ENCODE assay signal across 24 mouse cellular contexts in the genomic region with DNA sequence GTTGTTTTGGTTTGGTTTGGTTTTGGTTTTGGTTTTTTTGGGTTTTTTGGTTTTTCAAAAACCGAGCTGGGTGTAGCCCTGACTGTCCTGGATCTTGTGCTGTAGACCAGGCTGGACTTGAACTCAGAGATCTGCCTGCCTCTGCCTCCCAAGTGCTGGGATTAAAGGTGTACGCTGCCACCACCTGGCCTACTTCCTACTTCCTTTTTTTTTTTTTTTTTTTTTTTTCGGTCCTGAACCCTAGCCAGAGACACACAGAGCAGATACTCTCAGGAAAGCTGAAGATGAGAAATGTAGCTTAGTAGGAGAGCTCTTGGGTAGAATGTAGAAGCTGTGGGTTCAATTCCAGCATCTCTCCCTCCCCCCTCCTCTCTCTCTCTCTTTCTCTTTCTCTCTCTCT. TPM values are rescaled to one million over a fixed set of nuclear protein-coding genes. Genes with fewer than 3 reads are reported as not detected.
DNase-seq lines count a peak whose midpoint lies in the region; ATAC-seq and TF ChIP-seq lines count a peak whose summit lies in the region.
"Had no signal": no experiment of that assay in that cellular context is flagged by ENCODE, and none has a peak within 500 bp of the region (broad histone marks: within the 10 kb centered on the region; RNA-seq: fewer than 3 reads in every experiment).

No protein-coding gene starts in this region.

- ATAC-seq in midbrain, postnatal 0 days (ENCODE audit: low FRiP score): no peak
- ATAC-seq: activated CD4-positive, CD25-positive, alpha-beta regulatory T cell, adult 4 months; CD4-positive, CD25-positive, alpha-beta regulatory T cell, adult 4 months; Patski had no signal

- dilution Hi-C loops in CH12.LX (cut with MboI; ENCODE audit: extremely low pct_ligation_motif_present, extremely low pct_unique_long_range_greater_than_20kb, low sequenced_read_pairs): no loop called here

- in situ Hi-C loops in CH12.LX (cut with MboI; ENCODE audit: low pct_ligation_motif_present, low pct_unique_long_range_greater_than_20kb, low sequenced_read_pairs): no loop called here
- in situ Hi-C loops in ES-E14 (cut with MboI; ENCODE audit: low sequenced_read_pairs in 2 of 2, unreplicated experiment in 2 of 2): no loop called here

- no peak overlapping the region for H3K4me2 ChIP-seq in CH12.LX (ENCODE audit: insufficient read depth, low read depth, poor library complexity, severe bottlenecking)
- no peak overlapping the region for H3K4me2 ChIP-seq in midbrain, postnatal 0 days (ENCODE audit: low read depth, low read length, poor library complexity, severe bottlenecking)

- H3K79me2 ChIP-seq in CH12.LX (replicated peaks; ENCODE audit: control insufficient read depth, extremely low read depth, insufficient read depth, poor library complexity, severe bottlenecking) (no peaks in the 10 kb centered on the region), MEL (ENCODE audit: control insufficient read depth, insufficient read depth, low read length, poor library complexity) (no peaks in the 10 kb centered on the region)

- 87% methylated on average over 3 of the region's 3 CpGs for WGBS in midbrain, postnatal 0 days

- TF ChIP-seq CTCF in CH12.LX (conservative IDR thresholded peaks at IDR 0.05 in 1 of 2, IDR thresholded peaks at IDR 0.05 in 1 of 2; ENCODE audit: low read depth in 2 of 2, low read length in 2 of 2): no peak
- no peak for TF ChIP-seq CTCF in MEL (IDR thresholded peaks at IDR 0.05 in 2 of 3, conservative IDR thresholded peaks at IDR 0.05 in 1 of 3; ENCODE audit: control insufficient read depth in 1 of 3, insufficient read depth in 1 of 3, low read depth in 2 of 3, low read length in 3 of 3, poor library complexity in 1 of 3, severe bottlenecking in 1 of 3)
- TF ChIP-seq CTCF in midbrain, postnatal 0 days (IDR thresholded peaks at IDR 0.05): no peak

- H3K27ac ChIP-seq in CH12.LX (ENCODE audit: insufficient read depth, low read depth): no peak overlapping the region
- H3K27ac ChIP-seq in ES-E14 (ENCODE audit: insufficient read depth, low read depth, low read length, poor library complexity, severe bottlenecking): no peak overlapping the region
- no peak overlapping the region for H3K27ac ChIP-seq in MEL (ENCODE audit: control insufficient read depth, low read depth, low read length)
- H3K27ac ChIP-seq in midbrain, postnatal 0 days (ENCODE audit: low read depth, low read length): no peak overlapping the region

- intact Hi-C loops in gastrocnemius, postnatal 14 days (cut with DNase I; ENCODE audit: low total_unique reads): no loop called here

- TF ChIP-seq EP300 in CH12.LX (IDR thresholded peaks at IDR 0.05; ENCODE audit: low read length) (no peak), MEL (IDR thresholded peaks at IDR 0.05; ENCODE audit: low read depth in 1 of 2, low read length in 2 of 2) (no peak)

- no peak overlapping the region for H3K9ac ChIP-seq in CH12.LX (ENCODE audit: insufficient read depth, low read depth)
- H3K9ac ChIP-seq in ES-E14 (ENCODE audit: insufficient read depth, low read depth, low read length, poor library complexity, severe bottlenecking): no peak overlapping the region
- H3K9ac ChIP-seq in MEL (ENCODE audit: control insufficient read depth, low read depth, low read length, poor library complexity, severe bottlenecking): no peak overlapping the region
- H3K9ac ChIP-seq in midbrain, postnatal 0 days (replicated peaks; ENCODE audit: low read length, poor library complexity, severe bottlenecking): no peak overlapping the region

- H3K4me1 ChIP-seq in CH12.LX (ENCODE audit: control insufficient read depth in 1 of 2, insufficient read depth in 2 of 2) (peaks cover 4 to 7% of the 10 kb centered on the region in 2 experiments; a peak in 3 of 4 replicates), ES-E14 (ENCODE audit: control insufficient read depth in 2 of 2, insufficient read depth in 2 of 2, low read length in 2 of 2, poor library complexity in 1 of 2) (peaks cover 0 to 7% of the 10 kb centered on the region in 2 experiments; a peak in 1 of 4 replicates), MEL (ENCODE audit: control insufficient read depth in 1 of 2, insufficient read depth in 2 of 2, low read length in 2 of 2) (no peaks in the 10 kb centered on the region)
- H3K4me1 ChIP-seq in midbrain, postnatal 0 days (ENCODE audit: insufficient read depth, low read length): no peaks in the 10 kb centered on the region

- DNase-seq in CH12.LX (ENCODE audit: extremely low read depth): no peak
- DNase-seq in ES-E14 (ENCODE audit: low read depth, low spot score): no peak
- no peak for DNase-seq in MEL (ENCODE audit: low read depth, low spot score)
- no peak for DNase-seq in midbrain, postnatal 0 days (ENCODE audit: low spot score)
- no peak for DNase-seq in embryo, embryonic 9.5 days (ENCODE audit: extremely low spot score)
- no peak for DNase-seq in gastrocnemius, postnatal 14 days
- DNase-seq: adrenal gland, adult 2 months; adrenal gland, adult 8-10 months; adrenal gland, postnatal 10 days; adrenal gland, postnatal 14 days; adrenal gland, postnatal 25 days; adrenal gland, postnatal 36 days; B cell, adult 2 months; cerebellum, adult 11 months; cerebellum, adult 11-12 months; cerebellum, adult 18-20 months; cerebellum, adult 2 months; cerebellum, adult 8-10 months; cerebellum, adult 9-10 months had no signal

- peaks cover 3% of the 10 kb centered on the region for H3K9me3 ChIP-seq in CH12.LX (replicated peaks; ENCODE audit: low read length)
- H3K9me3 ChIP-seq in ES-E14 (ENCODE audit: control insufficient read depth, insufficient read depth, low read depth, low read length): no peaks in the 10 kb centered on the region
- H3K9me3 ChIP-seq in MEL (replicated peaks; ENCODE audit: insufficient read depth, low read length): no peaks in the 10 kb centered on the region
- no peaks in the 10 kb centered on the region for H3K9me3 ChIP-seq in midbrain, postnatal 0 days (ENCODE audit: low read length)
- H3K9me3 ChIP-seq: G1E had no signal

- TF ChIP-seq RAD21 in CH12.LX (IDR thresholded peaks at IDR 0.05; ENCODE audit: low read depth, low read length): no peak
- no peak for TF ChIP-seq RAD21 in MEL (IDR thresholded peaks at IDR 0.05; ENCODE audit: low read depth, low read length)

- H3K36me3 ChIP-seq in CH12.LX (replicated peaks in 1 of 2; ENCODE audit: control insufficient read depth in 1 of 2, insufficient read depth in 1 of 2, low read length in 1 of 2): no peaks in the 10 kb centered on the region
- no peaks in the 10 kb centered on the region for H3K36me3 ChIP-seq in ES-E14 (ENCODE audit: control insufficient read depth, insufficient read depth, low read length, poor library complexity, severe bottlenecking)
- H3K36me3 ChIP-seq in MEL (ENCODE audit: control insufficient read depth in 1 of 2, insufficient read depth in 2 of 2, low read length in 2 of 2): no peaks in the 10 kb centered on the region
- no peaks in the 10 kb centered on the region for H3K36me3 ChIP-seq in midbrain, postnatal 0 days (ENCODE audit: insufficient read depth, low read length)
- H3K36me3 ChIP-seq: G1E had no signal

- TF ChIP-seq POLR2A in CH12.LX (IDR thresholded peaks at IDR 0.05; ENCODE audit: low read depth, low read length) (no peak), MEL (IDR thresholded peaks at IDR 0.05; ENCODE audit: control insufficient read depth in 1 of 2, insufficient read depth in 1 of 2, low read depth in 1 of 2, low read length in 2 of 2, poor library complexity in 1 of 2) (no peak)

- H3K4me3 ChIP-seq in CH12.LX (replicated peaks in 1 of 3; ENCODE audit: low read depth in 2 of 3, low read length in 2 of 3, poor library complexity in 1 of 3) (no peak overlapping the region), ES-E14 (ENCODE audit: insufficient read depth in 1 of 2, low read depth in 1 of 2, low read length in 2 of 2, poor library complexity in 1 of 2, severe bottlenecking in 1 of 2) (no peak overlapping the region), MEL (ENCODE audit: control insufficient read depth in 1 of 2, insufficient read depth in 1 of 2, low read depth in 2 of 2, low read length in 2 of 2) (no peak overlapping the region)
- no peak overlapping the region for H3K4me3 ChIP-seq in midbrain, postnatal 0 days (ENCODE audit: low read depth, low read length)

- H3K27me3 ChIP-seq in CH12.LX (replicated peaks) (peaks cover 84% of the 10 kb centered on the region), MEL (ENCODE audit: control insufficient read depth in 1 of 2, insufficient read depth in 2 of 2, low read length in 2 of 2) (peaks cover 0 to 2% of the 10 kb centered on the region in 2 experiments; a peak in 3 of 4 replicates)
- H3K27me3 ChIP-seq in midbrain, postnatal 0 days (ENCODE audit: insufficient read depth, low read length): peaks cover 32% of the 10 kb centered on the region
- H3K27me3 ChIP-seq: Patski had no signal

RNA-seq across cellular contexts. Expression of gene Bicdl2, which starts 1.9 kb away (rescaled TPM):
- not detected in 2 replicates for total RNA-seq in CH12.LX (2012; rRNA removed)
- total RNA-seq in CH12.LX (2014; rRNA removed): not detected in 2 replicates
- polyA plus RNA-seq in CH12.LX (2012; ENCODE audit: insufficient read length, low read depth): 0.25 TPM in 1 of 2 replicates, not detected in the other
- total RNA-seq in ES-E14 (2012; rRNA removed): 1.1 and 2.9 TPM in 2 replicates
- total RNA-seq in MEL (2012; rRNA removed): 0.08 TPM in 1 of 2 replicates, not detected in the other
- polyA plus RNA-seq in MEL (2012; ENCODE audit: insufficient read depth in 1 of 2, insufficient read length in 2 of 2, low read depth in 1 of 2, low replicate concordance in 2 of 2, missing spikeins in 1 of 2): under 1 TPM in 1 of 2 experiments, not detected in 1; 0.17 TPM
- total RNA-seq in midbrain, postnatal 0 days (2014; rRNA removed): not detected in 2 replicates
- polyA plus RNA-seq in midbrain, postnatal 0 days (2015; fragmentation: Nextera tagmentation; extraction: Ambion mirVana): 0.10 TPM in 1 of 2 replicates, not detected in the other
- total RNA-seq in gastrocnemius, postnatal 14 days (2021): not detected
- total RNA-seq: adrenal gland, adult 18-20 months; adrenal gland, adult 2 months; adrenal gland, adult 8-10 months; adrenal gland, postnatal 10 days; adrenal gland, postnatal 14 days; adrenal gland, postnatal 25 days; adrenal gland, postnatal 36 days; G1E had no signal
- polyA plus RNA-seq: adrenal gland, adult 2 months; cerebellum, adult 2 months; G1E had no signal

RNA-seq across cellular contexts. Expression of gene Mmp25, which starts 13.4 kb away (rescaled TPM):
- total RNA-seq in CH12.LX (2012; rRNA removed) (0.04 TPM in 1 of 2 replicates, not detected in the other), CH12.LX (2014; rRNA removed) (0.04 TPM in 1 of 2 replicates, not detected in the other), ES-E14 (2012; rRNA removed) (4.7 and 4.9 TPM in 2 replicates), MEL (2012; rRNA removed) (0.03 TPM in 1 of 2 replicates, not detected in the other)
- polyA plus RNA-seq in CH12.LX (2012; ENCODE audit: insufficient read length, low read depth) (not detected in 2 replicates), MEL (2012; ENCODE audit: insufficient read depth in 1 of 2, insufficient read length in 2 of 2, low read depth in 1 of 2, low replicate concordance in 2 of 2, missing spikeins in 1 of 2) (under 1 TPM in 1 of 2 experiments, not detected in 1; 0.01 TPM)
- 0.33 and 0.66 TPM in 2 replicates for total RNA-seq in midbrain, postnatal 0 days (2014; rRNA removed)
- 0.98 and 1.0 TPM in 2 replicates for polyA plus RNA-seq in midbrain, postnatal 0 days (2015; fragmentation: Nextera tagmentation; extraction: Ambion mirVana)
- total RNA-seq in gastrocnemius, postnatal 14 days (2021): under 1 TPM; 0.20 to 0.27 TPM
- polyA plus RNA-seq: G1E, Patski had no signal

RNA-seq across cellular contexts. Expression of gene Hcfc1r1, which starts 14.9 kb away (rescaled TPM):
- 7.3 and 8.9 TPM in 2 replicates for total RNA-seq in CH12.LX (2012; rRNA removed)
- 3.9 and 6.0 TPM in 2 replicates for total RNA-seq in CH12.LX (2014; rRNA removed)
- 17.4 and 26.5 TPM in 2 replicates for polyA plus RNA-seq in CH12.LX (2012; ENCODE audit: insufficient read length, low read depth)
- total RNA-seq in ES-E14 (2012; rRNA removed): 26.4 and 36.4 TPM in 2 replicates
- total RNA-seq in MEL (2012; rRNA removed): 11.0 and 15.6 TPM in 2 replicates
- polyA plus RNA-seq in MEL (2012; ENCODE audit: insufficient read depth in 1 of 2, insufficient read length in 2 of 2, low read depth in 1 of 2, low replicate concordance in 2 of 2, missing spikeins in 1 of 2): 10 to 100 TPM in 1 of 2 experiments, not detected in 1; 81.6 TPM
- 87.3 and 194 TPM in 2 replicates for total RNA-seq in midbrain, postnatal 0 days (2014; rRNA removed)
- polyA plus RNA-seq in midbrain, postnatal 0 days (2015; fragmentation: Nextera tagmentation; extraction: Ambion mirVana): 210 and 212 TPM in 2 replicates
- 100 to 1,000 TPM; 223 to 235 TPM for total RNA-seq in gastrocnemius, postnatal 14 days (2021)

RNA-seq across cellular contexts. Expression of gene Thoc6, which starts 15.2 kb away (rescaled TPM):
- total RNA-seq in CH12.LX (2012; rRNA removed): 40.1 and 41.4 TPM in 2 replicates
- total RNA-seq in CH12.LX (2014; rRNA removed): 31.5 and 37.9 TPM in 2 replicates
- polyA plus RNA-seq in CH12.LX (2012; ENCODE audit: insufficient read length, low read depth): 34.8 and 37.4 TPM in 2 replicates
- 53.7 and 64.9 TPM in 2 replicates for total RNA-seq in ES-E14 (2012; rRNA removed)
- total RNA-seq in MEL (2012; rRNA removed): 26.4 and 36.9 TPM in 2 replicates
- 10 to 100 TPM in 1 of 2 experiments, not detected in 1; 62.9 TPM for polyA plus RNA-seq in MEL (2012; ENCODE audit: insufficient read depth in 1 of 2, insufficient read length in 2 of 2, low read depth in 1 of 2, low replicate concordance in 2 of 2, missing spikeins in 1 of 2)
- total RNA-seq in midbrain, postnatal 0 days (2014; rRNA removed): 16.7 and 21.5 TPM in 2 replicates
- polyA plus RNA-seq in midbrain, postnatal 0 days (2015; fragmentation: Nextera tagmentation; extraction: Ambion mirVana): 21.1 and 23.2 TPM in 2 replicates
- 10 to 100 TPM; 15.8 to 19.1 TPM for total RNA-seq in gastrocnemius, postnatal 14 days (2021)

RNA-seq across cellular contexts. Expression of gene Tnfrsf12a, which starts 18.8 kb away (rescaled TPM):
- 4.3 and 5.1 TPM in 2 replicates for total RNA-seq in CH12.LX (2012; rRNA removed)
- 1.5 and 2.3 TPM in 2 replicates for total RNA-seq in CH12.LX (2014; rRNA removed)
- polyA plus RNA-seq in CH12.LX (2012; ENCODE audit: insufficient read length, low read depth): 0.64 and 1.2 TPM in 2 replicates
- 101 and 138 TPM in 2 replicates for total RNA-seq in ES-E14 (2012; rRNA removed)
- total RNA-seq in MEL (2012; rRNA removed): 15.4 and 18.8 TPM in 2 replicates
- 10 to 100 TPM in 1 of 2 experiments, not detected in 1; 14.7 TPM for polyA plus RNA-seq in MEL (2012; ENCODE audit: insufficient read depth in 1 of 2, insufficient read length in 2 of 2, low read depth in 1 of 2, low replicate concordance in 2 of 2, missing spikeins in 1 of 2)
- total RNA-seq in midbrain, postnatal 0 days (2014; rRNA removed): 3.9 and 4.2 TPM in 2 replicates
- polyA plus RNA-seq in midbrain, postnatal 0 days (2015; fragmentation: Nextera tagmentation; extraction: Ambion mirVana): 3.3 TPM in 2 replicates
- 10 to 100 TPM; 18.7 to 57.3 TPM for total RNA-seq in gastrocnemius, postnatal 14 days (2021)

Comparison
In these comparisons a context has a peak if more than half of its experiments do, and no peak if none do; other contexts are left out.
1. Of the 35 proteins assayed by ChIP-seq in both MEL and CH12.LX: peak only in MEL: none; only in CH12.LX: none; in both: ZNF384; in neither: 34.